Mouse (Mus musculus) MEL-GATA-1-ER (cell line): ENCODE measurements around the gene Lrrfip2.

ENCODE experiments used
- DNase-seq: peaks from one replicate; pipeline ENCODE4 v3.0.0-alpha.2; 2012; ENCODE audit warnings: low read depth; ENCODE audit errors: extremely low read depth

The Lrrfip2 gene

DNA sequence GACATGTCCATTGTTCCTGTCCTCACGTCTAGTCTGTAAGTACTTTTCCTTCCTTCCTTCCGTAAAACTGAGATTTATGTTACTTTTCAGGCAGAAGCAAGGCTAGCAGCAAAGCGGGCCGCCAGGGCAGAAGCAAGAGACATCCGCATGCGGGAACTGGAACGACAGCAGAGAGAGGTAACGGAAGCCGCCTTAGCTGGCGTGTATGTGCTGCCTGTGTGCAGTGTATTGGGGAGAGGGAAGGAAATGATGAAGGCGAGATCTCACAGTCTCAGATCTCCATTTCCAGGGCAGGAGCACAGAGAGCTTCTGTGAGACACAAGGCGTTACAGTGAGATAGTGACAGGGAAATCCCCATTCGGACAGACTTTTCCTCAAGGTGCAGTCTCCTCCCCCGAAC, 43.8 kb downstream of the Lrrfip2 start:
- no peak for DNase-seq

DNA sequence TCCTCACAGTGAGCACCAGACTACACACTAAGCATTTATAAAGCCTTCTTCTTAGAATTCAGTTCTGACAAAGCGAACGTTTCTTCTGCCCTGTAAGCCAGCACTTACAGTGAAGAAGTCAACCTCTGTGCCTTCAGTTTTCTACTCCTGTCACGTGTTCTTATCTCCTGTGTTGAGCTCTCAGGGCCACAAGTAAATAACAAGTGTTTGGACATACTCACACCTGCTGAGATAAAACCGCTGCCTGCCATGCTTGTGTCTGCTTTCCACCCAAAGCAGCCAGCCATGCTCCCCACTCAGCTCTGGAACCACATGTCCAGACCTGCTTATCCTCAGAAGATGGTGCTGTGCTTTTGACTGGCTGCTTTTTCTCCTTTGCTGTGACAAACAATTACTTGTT, 49.2 kb downstream of the Lrrfip2 start:
- no peak for DNase-seq

DNA sequence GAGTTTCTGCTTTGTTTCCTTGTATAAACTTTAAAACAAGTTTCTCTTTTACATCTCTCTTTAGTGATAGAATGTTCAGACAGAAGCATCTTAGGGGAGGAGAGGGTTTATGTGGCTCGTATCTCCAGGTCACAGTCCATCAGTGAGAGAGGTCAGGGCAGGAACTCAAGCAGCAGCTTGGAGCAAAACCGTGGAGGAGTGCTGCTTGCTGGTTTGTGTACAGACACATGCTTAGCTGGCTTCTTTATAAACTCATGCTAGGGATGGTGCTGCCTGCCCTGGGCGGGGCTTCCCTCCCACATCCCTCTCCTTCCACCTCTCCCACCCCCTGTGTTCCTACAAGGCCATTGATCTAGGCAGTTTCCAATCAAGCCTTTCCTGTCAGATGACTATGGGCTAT, 53.0 kb downstream of the Lrrfip2 start:
- no peak for DNase-seq

DNA sequence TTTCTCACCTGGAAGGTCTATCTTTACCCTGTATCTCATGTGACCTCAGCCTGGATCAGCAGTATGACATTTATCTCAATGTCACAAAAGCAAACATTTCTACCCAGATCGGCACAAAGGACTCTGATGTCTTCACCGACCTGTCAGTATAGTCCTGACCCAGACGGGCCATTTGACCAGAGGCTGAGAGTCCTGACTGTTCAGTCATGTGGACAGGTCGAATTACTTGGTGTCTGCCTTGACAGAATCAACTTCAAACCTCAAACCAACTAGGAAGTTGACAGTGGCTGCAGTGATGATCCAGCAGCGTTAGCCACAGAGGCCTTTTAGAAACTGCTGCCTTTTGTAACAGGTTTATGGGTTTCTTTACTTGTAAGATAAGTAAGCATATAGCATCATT, 56.7 kb downstream of the Lrrfip2 start:
- DNase-seq: no peak

DNA sequence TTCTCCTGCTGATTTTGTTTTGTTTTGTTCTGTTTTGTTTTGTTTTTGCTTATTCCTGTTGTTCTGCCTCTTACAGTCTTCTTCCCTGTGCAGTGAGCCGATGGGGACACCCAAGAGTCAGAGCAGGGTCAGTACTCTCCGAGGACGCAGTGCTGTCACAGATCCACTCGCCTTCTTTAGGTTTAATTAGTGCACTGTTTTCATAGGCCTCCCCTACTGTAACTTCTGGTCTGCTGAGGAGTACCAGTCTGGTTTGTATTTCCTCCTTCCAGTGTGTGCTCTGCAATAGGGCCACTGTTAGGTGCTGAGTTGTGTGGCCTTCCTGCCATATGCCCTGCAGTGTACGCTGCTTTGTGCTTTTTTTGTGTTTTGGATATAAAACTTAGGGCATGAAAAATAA, 61.6 kb downstream of the Lrrfip2 start:
- no peak for DNase-seq

DNA sequence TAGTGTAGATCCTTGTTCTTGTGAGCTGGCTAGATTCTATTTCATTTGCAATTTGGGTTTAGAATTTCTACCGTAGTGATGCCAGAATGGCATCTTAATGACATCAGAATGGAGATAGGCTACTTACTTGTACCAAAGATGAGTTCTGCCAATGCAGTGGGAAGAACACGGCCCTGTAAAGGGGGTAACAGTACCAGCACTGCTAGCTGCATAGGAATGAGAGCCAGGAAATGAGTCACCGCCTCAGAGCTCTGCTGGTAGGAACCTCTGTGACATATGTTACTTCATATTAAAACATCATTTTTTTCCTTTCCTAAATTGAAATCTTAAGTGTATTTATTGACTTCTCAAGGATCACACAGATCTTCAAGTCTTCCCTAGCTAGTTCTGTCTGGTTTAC, 64.8 kb downstream of the Lrrfip2 start:
- no peak for DNase-seq

DNA sequence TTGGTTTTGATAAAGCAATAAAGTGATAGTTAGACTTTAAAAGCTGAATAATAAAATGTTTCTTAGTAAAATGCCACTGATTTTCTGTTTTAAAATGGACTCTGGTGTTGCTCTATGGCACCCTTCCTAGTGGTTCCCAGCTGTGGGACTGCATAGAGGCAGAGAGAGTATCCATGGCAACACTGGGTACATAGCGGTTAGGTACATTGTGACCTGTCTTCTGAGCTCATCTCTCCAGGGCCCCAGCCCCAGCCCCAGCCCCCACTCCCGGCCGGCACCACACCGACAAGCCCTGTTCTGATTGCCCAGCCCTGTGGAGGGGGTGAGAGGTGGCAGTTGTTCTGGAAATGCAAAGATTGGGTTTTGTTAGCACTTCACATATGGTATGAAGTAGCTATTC, 67.5 kb downstream of the Lrrfip2 start:
- DNase-seq: no peak

DNA sequence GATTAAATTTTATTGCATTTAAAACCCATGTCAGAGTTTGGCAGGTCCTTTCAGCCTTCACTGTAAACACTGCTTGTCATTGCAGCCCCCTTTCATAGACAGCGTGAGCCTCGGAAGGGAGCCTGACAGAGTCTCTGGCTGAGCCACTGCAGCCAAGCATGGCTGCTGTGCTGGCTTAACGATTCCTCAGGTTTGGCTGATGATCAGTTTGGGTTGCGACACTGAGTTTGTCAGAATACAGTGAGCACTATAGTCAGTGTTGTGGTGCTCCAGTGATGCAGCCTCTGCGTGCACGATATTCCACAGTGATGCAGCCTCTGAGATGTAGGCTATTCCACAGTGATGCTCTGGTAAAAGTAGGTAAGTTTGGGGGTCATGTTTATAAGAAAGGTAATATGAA, 69.5 kb downstream of the Lrrfip2 start:
- DNase-seq: no peak

DNA sequence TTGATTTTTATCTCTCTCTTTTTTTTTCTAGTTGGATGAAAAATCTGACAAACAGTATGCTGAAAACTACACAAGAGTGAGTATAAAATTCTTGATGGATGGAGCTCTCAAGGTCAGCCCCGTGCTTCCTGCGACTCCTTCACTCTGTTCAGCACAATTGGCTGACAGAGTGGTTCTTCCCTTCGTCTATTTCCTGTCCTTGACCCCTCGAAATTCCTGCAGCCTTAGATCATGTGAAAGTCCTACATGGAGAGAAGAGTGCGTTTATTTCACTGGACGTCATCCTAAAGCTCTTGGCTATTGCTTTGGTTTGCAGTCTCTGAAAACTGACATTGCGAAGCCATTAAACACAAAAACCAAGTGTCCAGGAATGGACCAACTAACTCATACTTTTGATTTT, 71.3 kb downstream of the Lrrfip2 start:
- no peak for DNase-seq

DNA sequence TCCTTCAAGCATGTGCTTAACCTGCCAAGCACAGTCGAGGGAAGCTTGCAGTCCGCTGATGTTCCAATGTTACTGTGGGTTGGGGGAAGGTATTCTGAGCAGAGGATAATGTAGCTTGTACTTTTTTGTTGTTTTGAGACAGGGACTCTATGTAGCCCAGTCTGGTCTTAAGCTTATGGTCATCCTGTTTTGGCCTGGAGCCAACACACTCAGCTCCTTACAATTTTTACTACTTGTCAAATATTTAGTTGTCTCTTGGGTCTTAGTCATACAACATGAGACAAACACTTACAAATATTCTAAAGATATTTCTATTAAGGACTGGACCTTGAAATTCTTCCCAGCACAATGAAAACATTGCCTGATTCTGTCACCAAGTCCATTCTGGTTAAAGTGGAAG, 75.8 kb downstream of the Lrrfip2 start:
- DNase-seq: no peak

DNA sequence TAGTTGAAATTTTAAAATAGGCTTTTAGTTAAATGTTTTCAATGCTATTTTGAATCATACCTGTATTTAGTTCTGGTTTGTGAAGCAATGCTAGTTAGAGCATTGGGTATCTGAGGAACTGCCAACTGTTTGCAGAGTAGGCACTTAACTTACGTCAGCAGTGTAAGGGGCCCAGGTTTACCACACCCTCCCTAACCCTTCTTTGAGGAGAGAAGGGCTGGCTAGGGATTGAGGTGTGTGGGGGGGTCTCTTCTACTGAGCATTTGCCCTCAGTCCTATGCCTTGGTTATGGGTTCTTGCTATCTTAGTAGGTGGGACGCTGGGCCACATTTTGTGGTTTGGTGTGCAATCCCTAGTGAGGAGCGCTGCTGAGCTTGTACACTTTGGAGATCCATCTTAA, 79.7 kb downstream of the Lrrfip2 start:
- DNase-seq: no peak

DNA sequence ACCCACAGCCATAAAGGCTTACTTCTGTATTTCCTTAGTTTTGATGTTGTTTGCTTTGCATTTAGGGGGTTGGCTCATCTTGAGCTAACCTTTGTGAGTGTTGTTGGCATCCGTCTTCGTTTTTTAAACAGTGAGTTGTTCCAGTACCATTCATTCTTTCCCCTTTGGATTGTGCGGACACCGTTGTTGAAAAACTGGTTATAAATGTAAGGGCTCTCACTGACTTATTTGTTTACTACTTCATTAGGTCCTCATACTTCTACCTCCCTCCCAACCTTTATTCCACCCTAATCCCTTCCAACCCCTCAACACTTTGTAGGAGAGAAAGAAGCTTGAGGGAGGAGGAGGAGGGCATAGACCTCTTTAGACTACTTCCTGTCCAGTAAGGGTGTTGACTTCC, 80.3 kb downstream of the Lrrfip2 start:
- no peak for DNase-seq

DNA sequence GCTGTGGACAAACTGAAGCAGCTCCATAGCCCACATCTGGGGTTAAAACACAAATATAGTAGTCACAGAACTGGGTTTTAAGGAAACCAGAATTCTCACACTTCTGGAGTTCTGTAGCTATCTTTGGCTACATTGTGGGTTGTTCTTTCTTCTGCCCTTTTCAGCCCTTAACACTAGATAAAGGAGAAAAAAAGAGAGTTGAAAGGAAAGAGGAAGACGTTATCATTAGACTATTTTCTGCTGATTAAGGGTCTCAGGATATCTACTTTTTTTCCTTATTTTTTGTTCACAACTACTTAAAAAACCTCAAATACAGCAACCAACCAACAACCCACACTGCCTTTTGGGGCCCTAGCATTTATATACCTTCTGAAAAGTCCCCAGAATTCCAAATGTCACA, 80.9 kb downstream of the Lrrfip2 start:
- DNase-seq: no peak

DNA sequence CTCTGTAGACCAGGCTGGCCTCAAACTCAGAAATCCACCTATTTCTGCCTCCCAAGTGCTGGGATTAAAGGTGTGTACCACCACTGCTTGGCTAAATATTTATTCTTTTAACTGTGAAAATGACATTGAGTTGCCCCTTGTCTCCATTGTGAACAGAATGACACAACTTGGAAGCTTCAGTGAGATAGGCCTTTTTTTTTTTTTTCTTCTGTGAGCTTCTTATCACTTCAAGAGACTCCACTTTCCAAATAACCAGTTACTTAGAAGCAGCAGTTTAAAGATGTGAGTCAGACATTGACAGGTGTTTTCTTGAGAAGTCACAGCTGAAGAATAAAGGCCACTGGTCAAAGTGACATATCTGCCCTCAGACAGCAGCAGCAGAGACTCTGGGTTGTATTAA, 82.8 kb downstream of the Lrrfip2 start:
- no peak for DNase-seq

DNA sequence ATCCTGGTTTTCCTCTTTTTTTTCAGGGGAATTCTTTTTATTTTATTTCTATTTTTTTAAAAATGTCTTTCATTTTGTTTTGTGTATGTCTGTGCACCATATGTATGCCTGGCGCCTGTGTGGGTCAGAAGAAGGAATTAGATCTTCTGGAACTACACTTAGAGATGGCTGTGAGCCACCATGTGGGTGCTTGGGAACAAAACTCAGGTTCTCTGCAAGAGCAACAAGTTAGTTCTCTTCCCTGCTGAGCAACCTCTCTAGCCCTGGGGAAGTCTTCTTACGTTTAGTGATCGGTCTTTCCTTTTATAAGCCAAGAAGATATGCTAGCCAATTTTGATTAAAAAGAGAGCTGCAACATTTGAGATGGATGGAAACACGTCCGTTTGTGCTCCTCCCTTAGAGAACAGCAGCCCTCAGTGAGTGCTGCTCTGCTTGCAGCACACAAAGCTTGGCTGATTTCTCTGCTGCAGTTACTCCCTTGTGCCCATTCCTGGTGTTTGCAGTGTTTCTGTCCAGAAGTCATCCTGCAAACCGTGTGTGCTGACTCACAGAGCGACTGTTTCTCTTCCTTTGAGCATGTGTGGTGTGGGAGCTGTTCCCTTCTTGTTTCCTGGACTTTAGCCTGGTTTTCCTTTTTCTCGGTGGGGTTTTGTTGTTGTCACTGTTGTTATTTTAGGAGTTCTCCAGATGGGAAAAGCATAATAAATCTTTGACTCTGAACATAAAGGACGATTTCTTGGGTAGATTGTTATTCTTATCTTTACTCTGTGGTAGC, 87.4 kb downstream of the Lrrfip2 start:
- DNase-seq: no peak

DNA sequence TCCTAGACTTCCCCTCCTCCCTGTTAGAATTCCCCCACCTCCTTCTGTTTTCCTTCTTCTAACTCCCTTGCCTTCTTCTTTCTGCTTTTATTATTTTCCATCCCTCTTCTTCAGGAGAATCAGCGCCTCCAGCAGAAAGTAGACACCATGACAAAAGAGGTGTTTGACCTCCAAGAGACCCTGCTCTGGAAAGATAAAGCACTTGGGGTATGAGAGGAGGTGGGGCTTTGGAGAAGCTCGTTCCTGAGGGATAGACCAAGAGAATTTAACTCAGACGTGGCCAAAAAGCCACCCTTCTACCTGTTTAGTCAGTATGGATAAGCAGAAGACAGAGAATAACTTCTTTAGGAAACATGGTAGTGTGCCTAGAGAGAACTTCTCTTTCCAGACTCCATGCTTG, 90.3 kb downstream of the Lrrfip2 start:
- no peak for DNase-seq

DNA sequence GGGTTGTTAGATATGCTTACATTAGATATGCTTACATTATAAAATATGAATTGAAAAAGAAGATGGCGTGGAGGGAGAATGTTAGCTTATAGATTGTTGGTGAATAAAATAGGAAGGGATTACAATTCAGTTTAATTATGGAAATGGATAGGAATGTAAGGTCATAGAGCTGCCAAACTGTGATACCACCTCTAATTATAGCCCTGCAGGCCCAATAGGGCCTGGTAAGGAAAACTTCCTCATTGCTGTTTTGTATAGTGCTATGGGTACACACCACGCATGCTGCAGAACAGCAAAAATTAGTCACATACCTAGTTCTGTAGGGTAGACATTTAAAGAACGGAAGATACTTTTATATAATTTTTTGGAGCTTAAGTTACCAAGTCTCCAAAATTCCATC, 90.8 kb downstream of the Lrrfip2 start:
- DNase-seq: no peak

DNA sequence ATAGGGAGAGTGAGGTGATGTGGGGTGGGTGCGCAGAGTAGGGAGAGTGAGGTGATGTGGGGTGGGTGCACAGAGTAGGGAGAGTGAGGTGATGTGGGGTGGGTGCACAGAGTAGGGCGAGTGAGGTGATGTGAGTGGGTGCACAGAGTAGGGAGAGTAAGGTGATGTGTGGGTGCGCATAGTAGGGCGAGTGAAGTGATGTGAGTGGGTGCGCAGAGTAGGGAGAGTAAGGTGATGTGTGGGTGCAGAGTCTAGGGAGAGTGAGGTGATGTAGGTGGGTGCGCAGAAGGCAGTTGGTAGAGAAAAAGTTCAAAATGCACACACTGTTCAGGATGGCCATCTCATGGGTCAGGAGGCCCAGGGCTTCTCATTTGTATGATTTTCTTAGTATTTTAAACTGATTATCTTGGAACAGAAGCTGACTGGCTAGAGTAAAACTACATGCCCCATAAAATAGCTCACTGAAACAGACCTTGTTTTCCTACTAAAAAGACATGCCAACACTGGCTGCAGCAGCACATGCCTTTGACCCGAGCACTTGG, 91.8 kb downstream of the Lrrfip2 start:
- DNase-seq: no peak

DNA sequence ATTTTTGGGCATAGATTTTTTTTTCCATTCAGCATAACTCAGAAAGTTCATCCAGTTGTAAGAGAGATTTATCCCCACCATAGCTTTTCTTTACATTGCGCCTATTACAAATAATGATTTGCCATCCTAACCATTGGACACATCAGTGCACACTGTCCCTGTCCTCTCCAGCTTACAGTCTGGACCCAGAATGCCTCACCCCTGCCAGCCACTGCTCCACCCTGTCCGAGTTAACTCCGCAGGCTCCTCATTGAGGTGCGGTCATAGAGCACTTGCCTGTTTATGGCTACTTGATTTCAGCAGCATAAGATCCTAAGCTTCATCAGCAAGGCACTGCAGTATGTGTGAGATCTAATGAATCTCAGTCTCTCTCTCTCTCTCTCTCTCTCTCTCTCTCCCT, 93.0 kb downstream of the Lrrfip2 start:
- DNase-seq: no peak

DNA sequence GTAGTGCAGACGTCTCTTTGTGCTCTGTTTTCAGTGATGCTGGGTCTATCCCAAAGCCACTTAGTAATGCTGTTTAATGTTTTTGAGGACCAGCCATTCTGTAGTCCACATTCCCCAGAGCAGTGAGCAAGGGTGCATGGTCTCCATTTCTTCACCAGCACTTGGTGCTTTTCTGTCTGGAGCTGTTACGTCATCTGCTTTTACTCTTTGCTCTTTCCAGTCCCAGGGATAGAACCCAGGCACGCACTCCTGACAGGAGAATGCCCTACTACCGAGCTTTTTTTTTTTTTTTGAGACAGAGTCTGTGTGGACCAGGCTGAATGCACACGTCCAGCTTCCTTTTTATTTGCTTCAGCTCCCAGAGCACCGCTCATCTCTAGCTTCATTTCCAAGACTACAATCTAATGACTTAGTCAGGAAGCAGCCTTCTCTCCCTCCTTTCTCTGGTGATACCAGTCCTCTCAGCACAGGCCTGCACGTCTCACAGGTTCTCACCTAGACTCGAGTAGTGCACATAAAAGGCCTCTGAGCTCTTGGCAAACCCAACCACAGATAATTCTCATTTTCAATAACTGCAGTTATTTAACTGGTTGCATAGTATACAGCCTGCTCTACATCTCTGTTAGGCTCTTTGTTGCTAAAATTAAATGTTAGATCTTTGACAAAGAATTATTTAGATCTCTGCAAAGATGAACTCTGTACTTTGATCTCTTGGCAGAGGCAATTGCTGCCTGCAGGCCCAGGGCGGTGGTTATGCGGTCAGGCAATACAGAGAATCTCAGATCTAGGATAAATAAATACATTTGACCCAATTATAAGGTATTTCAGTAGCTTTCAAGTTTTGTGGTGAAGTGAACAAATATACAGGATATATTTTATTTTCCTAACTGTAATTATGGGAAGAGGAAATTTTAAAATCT, 94.0 kb downstream of the Lrrfip2 start:
- DNase-seq: no peak

DNA sequence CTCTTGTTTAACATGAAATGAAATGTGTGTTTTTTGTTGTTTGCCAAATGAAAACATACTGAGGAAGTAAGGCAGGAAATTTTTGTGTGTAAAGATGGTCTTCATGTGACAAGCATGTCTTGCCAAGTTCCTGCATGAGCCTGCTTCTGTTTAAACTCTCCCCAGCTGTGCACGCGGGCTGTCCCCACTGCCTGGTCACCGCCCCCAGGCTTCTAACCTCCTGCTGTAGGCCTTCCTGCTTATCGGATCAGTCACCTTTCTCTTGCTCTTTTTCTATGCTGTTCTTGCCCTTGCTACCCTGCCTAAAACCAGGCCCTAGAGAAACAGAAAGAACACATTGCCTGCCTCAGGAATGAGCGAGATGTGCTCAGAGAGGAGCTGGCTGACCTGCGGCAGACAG, 96.1 kb downstream of the Lrrfip2 start:
- DNase-seq: no peak

DNA sequence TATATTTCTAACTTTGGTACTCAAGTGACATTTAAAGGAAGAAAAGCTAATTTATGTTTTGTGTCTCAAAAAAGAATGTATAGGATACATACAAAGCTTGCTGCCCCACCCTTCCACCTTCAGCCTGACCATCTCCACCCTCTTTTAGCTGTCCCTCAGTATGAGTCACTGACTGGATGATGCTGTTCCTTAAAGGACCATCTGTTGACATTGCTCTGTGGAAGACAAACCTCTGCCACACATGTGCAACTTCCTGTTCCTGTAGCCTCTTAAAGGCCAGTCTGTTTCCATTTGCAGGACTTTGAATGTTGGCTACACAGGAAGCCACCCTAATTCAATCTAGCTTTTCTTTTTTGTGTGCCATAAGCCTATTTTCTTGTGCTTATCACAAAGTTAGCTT, 99.0 kb downstream of the Lrrfip2 start:
- no peak for DNase-seq
